ENCODE assay signal across 16 mouse cellular contexts in the genomic region with DNA sequence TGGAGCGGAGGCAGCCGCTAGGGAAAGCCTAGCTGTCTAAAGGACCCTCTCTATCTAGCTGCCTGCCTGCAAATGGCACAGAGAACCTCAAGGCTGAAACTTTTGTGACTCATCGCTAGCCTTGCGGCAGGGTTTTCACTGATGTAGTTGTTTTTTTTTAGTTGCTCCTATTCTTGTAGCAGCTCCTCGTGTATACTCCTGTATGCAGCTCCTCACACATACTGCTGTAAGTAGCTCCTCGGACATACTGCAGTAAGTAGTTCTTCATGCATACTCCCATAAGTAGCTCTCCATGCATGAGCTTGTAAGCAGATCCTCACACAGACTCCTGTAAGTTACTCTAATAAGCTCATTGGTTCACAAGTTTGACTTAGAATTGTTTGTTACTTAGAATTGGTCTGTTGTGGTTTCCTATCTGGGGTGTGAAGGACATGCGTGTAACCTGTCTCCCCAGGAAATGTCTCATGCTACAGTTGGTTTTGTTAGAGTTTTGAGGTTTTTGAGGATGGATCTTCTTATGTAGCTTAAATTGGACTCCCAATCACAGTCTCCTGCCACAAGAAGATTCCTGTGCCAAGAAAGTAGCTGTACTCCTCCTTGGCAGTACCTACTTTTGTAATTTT. TPM values are rescaled to one million over a fixed set of nuclear protein-coding genes. Genes with fewer than 3 reads are reported as not detected.
DNase-seq lines count a peak whose midpoint lies in the region; ATAC-seq and TF ChIP-seq lines count a peak whose summit lies in the region.
"Had no signal": no experiment of that assay in that cellular context is flagged by ENCODE, and none has a peak within 500 bp of the region (broad histone marks: within the 10 kb centered on the region; RNA-seq: fewer than 3 reads in every experiment).

No protein-coding gene starts in this region.

- H3K9ac ChIP-seq in forebrain, embryonic 11.5 days (ENCODE audit: low read length), result no peak overlapping the region
- H3K9ac ChIP-seq: liver, embryonic 12.5 days had no signal

- no peak for TF ChIP-seq CTCF in spleen, adult 2 months (IDR thresholded peaks at IDR 0.05; ENCODE audit: extremely low read depth, insufficient read depth, insufficient read length, insufficient replicate concordance)

- H3K27ac ChIP-seq in spleen, adult 2 months (ENCODE audit: insufficient read depth, low read length), result peak overlapping the region; percentile 9; the same call in 1 of the 2 replicates
- H3K27ac ChIP-seq in forebrain, embryonic 11.5 days (ENCODE audit: low read depth, low read length), result no peak overlapping the region
- H3K27ac ChIP-seq: hindbrain, postnatal 0 days; liver, embryonic 12.5 days had no signal

- H3K4me2 ChIP-seq in forebrain, embryonic 11.5 days (ENCODE audit: low read depth, low read length, severe bottlenecking), result no peak overlapping the region
- H3K4me2 ChIP-seq: liver, embryonic 12.5 days; midbrain, embryonic 11.5 days had no signal

- peaks cover 3% of the 10 kb centered on the region; the same call in 1 of the 2 replicates for H3K4me1 ChIP-seq in spleen, adult 2 months (ENCODE audit: control insufficient read depth, insufficient read depth, insufficient read length)
- H3K4me1 ChIP-seq in forebrain, embryonic 11.5 days (replicated peaks; ENCODE audit: control insufficient read depth, insufficient read depth, low read length), result peaks cover 6% of the 10 kb centered on the region; the same call in 1 of the 2 replicates

- no peaks in the 10 kb centered on the region for H3K36me3 ChIP-seq in spleen, adult 2 months (ENCODE audit: control insufficient read depth, insufficient read depth, low read length)
- H3K36me3 ChIP-seq in forebrain, embryonic 11.5 days (ENCODE audit: control insufficient read depth, insufficient read depth, low read length), result no peaks in the 10 kb centered on the region

- 57% methylated on average over 7 of the region's 7 CpGs for WGBS in spleen, adult 2 months
- WGBS in forebrain, embryonic 11.5 days, result 92% methylated on average over 7 of the region's 7 CpGs

- H3K27me3 ChIP-seq in spleen, adult 2 months (ENCODE audit: control insufficient read depth, insufficient read depth, low read length), result no peaks in the 10 kb centered on the region
- no peaks in the 10 kb centered on the region for H3K27me3 ChIP-seq in forebrain, embryonic 11.5 days (ENCODE audit: control insufficient read depth, insufficient read depth, low read length)
- H3K27me3 ChIP-seq: liver, embryonic 12.5 days had no signal

- no peak for ATAC-seq in forebrain, embryonic 11.5 days (replicated peaks; ENCODE audit: low FRiP score)
- ATAC-seq: hindbrain, postnatal 0 days; liver, embryonic 12.5 days; lung, postnatal 0 days had no signal

- no peak for DNase-seq in spleen, adult 2 months (ENCODE audit: low read depth in 1 of 2, low spot score in 2 of 2)
- no peak for DNase-seq in spleen, postnatal 4 days (ENCODE audit: low spot score in 2 of 2)
- DNase-seq in adrenal gland, adult 2 months, result peak; percentile 84
- DNase-seq in induced T-regulatory cell, adult 2 months (ENCODE audit: low read depth), result peak; percentile 51
- DNase-seq in forebrain, embryonic 11.5 days (ENCODE audit: low spot score), result no peak
- no peak for DNase-seq in kidney, adult 18-20 months
- DNase-seq in embryo, embryonic 9.5 days (ENCODE audit: extremely low spot score), result no peak
- DNase-seq: cerebellum, postnatal 10 days; heart, postnatal 14 days; kidney, postnatal 14 days; left cerebral cortex, postnatal 4 days; retina, postnatal 1 day had no signal

- no peak overlapping the region for H3K4me3 ChIP-seq in spleen, adult 2 months (ENCODE audit: extremely low read depth, insufficient read depth, insufficient read length)
- no peak overlapping the region for H3K4me3 ChIP-seq in forebrain, embryonic 11.5 days (ENCODE audit: low read depth, low read length)
- H3K4me3 ChIP-seq: liver, embryonic 12.5 days had no signal

- no peak for TF ChIP-seq POLR2A in spleen, adult 2 months (IDR thresholded peaks at IDR 0.05; ENCODE audit: low read depth, low read length)

- H3K9me3 ChIP-seq in forebrain, embryonic 11.5 days (ENCODE audit: control insufficient read depth, low read length), result no peaks in the 10 kb centered on the region

RNA-seq across cellular contexts. Expression of gene Golim4, which starts 26.7 kb away (rescaled TPM):
- 10.4 and 13.0 TPM in 2 replicates for polyA plus RNA-seq in spleen, adult 2 months (2012; rRNA removed)
- total RNA-seq in adrenal gland, adult 2 months (2021), result 10 to 100 TPM; 57.4 to 93.6 TPM
- polyA plus RNA-seq in adrenal gland, adult 2 months (2012; rRNA removed), result 75.3 and 116 TPM in 2 replicates
- polyA plus RNA-seq in forebrain, embryonic 11.5 days (2014; fragmentation: Nextera tagmentation; extraction: Ambion mirVana), result 46.9 and 47.6 TPM in 2 replicates

Comparison
In these comparisons a context has a peak if more than half of its experiments do, and no peak if none do; other contexts are left out.
1. DNase-seq: peak in adrenal gland, adult 2 months (single experiment) and induced T-regulatory cell, adult 2 months (single experiment); none in spleen, adult 2 months (0 of 2), spleen, postnatal 4 days (0 of 2), forebrain, embryonic 11.5 days (single experiment), kidney, adult 18-20 months (single experiment) and embryo, embryonic 9.5 days (single experiment).